Mouse (Mus musculus): ENCODE measurements at regions not wholly inside any gene's neighbourhood (a gene's known extent, or its start where the extent isn't known, plus 50 kb on each side); places are given as distances from the start of the nearest gene placed in this dataset.
"Not testable (repeated sequence)": the region's sequence is repeated elsewhere in the genome, so short reads cannot be mapped to it uniquely, and the experiment has no call there.

GRCm38 (mm10) chr1:7388627-7389026 is 2580.9 kb downstream of the Gm37988 start:
- in situ Hi-C loops (cut with MboI, MseI), result loop anchor here (25.0 kb wide), 1 partner anchor 276 kb away; no protein-coding TSS in a partner anchor

GRCm38 (mm10) chr1:7393508-7393907 is 2585.8 kb downstream of the Gm37988 start:
- in situ Hi-C loops (cut with MboI, MseI), result loop anchor here (25.0 kb wide), 1 partner anchor 281 kb away; no protein-coding TSS in a partner anchor

- in situ Hi-C loops (cut with MboI, MseI), result loop anchor here (25.0 kb wide), 1 partner anchor 282 kb away; no protein-coding TSS in a partner anchor
Observed at GRCm38 (mm10) chr1:7394161-7394560, 2586.5 kb downstream of the Gm37988 start.

DNA sequence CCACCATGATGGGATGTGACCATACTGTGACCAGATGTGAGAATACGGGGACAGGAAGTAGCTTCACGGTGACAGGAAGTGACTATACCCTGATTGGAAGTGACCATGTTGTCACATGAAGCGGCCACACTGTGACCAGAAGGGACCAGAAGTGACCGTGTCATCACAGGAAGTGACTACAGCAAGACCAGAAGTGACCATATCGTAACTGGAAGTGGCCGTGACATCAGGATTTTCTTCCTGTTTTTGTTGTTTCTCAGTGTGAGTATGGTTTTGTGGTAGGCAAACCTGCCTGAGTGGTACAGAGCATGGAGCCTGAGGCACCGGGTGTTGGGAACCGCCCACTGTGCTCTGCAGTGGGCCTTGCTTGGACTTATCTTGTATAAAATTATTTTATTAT is 2587.8 kb downstream of the Gm37988 start:
- in situ Hi-C loops (cut with MboI, MseI), result loop anchor here (25.0 kb wide), 1 partner anchor 283 kb away; no protein-coding TSS in a partner anchor

GRCm38 (mm10) chr1:7396867-7397806 is 2589.4 kb downstream of the Gm37988 start:
- in situ Hi-C loops (cut with MboI, MseI), result loop anchor here (25.0 kb wide), 1 partner anchor 285 kb away; no protein-coding TSS in a partner anchor

GRCm38 (mm10) chr1:7397807-7398446 is 2590.2 kb downstream of the Gm37988 start:
- in situ Hi-C loops (cut with MboI, MseI), result loop anchor here (25.0 kb wide), 1 partner anchor 286 kb away; no protein-coding TSS in a partner anchor

DNA sequence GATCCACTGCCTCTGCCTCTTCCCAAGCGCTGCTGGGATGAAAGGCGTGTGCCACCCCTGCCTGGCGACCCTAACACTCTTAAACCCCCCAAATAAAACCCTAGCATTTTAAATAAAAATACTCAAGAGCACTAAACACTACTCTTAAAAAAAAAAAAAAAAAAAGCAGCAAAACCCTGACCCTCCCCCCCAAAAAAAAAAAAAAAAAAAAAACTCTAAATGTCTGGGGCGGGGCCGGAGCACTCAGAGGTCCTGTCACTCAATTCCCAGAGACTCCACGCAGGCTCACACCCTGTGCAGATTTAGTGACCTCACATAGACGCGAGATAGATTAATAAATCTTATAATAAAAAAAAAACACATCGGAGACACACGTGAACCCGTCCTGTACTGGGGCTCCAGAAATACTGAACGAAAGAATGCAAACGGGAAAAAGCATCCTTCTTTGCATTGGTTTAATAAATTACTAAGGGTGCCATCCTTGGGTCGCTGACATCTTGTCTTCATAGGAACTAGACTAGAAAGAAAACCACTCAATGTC is 2591.1 kb downstream of the Gm37988 start:
- in situ Hi-C loops (cut with MboI, MseI), result loop anchor here (25.0 kb wide), 1 partner anchor 286 kb away; no protein-coding TSS in a partner anchor

GRCm38 (mm10) chr1:7405651-7406050 is 2598.0 kb downstream of the Gm37988 start:
- in situ Hi-C loops (cut with MboI, MseI), result not testable (repeated sequence)

- in situ Hi-C loops (cut with MboI, MseI), result no loop called here
Observed at GRCm38 (mm10) chr1:7414444-7414843, 2606.8 kb downstream of the Gm37988 start.

- in situ Hi-C loops (cut with MboI, MseI), result no loop called here
Observed at GRCm38 (mm10) chr1:7451660-7452155, 2644.0 kb downstream of the Gm37988 start.

DNA sequence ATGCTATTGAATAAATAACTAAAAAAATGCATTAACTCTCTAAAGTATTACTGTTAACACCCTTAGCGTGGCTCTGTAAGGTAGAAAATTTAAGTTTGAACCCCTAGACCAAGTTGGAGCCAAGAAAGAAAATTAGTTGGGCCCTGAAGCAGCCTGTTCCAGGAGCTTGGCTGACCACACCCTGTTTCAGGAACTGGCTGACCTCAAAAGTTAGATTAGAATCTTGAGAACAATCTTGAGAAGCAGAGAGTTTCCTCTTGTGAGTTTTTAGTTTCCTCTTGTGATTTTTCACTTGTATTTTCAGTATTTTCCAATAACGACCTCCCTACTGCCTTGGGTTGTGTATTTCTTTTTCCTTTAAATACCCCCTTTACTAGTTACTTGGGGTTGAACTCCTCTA is 2647.2 kb downstream of the Gm37988 start:
- in situ Hi-C loops (cut with MboI, MseI), result no loop called here

DNA sequence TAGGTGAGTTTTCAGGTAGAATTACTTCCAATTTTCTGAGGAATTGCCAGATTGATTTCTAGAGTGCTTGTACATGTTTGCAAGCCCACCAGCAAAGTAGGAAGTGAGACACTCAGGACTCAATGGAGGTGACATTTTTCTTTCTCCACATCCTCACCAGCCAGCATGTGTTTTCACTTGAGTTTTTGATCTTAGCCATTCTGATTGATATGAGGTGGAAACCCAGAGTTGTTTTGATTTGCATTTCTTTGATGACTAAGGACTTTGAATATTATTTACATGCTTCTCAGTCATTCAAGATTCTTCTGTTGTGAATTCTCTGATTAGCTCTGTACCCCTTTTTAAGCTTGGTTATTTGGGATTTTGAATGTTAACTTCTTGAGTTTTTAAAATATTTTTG is 2650.2 kb downstream of the Gm37988 start:
- in situ Hi-C loops (cut with MboI, MseI), result no loop called here

DNA sequence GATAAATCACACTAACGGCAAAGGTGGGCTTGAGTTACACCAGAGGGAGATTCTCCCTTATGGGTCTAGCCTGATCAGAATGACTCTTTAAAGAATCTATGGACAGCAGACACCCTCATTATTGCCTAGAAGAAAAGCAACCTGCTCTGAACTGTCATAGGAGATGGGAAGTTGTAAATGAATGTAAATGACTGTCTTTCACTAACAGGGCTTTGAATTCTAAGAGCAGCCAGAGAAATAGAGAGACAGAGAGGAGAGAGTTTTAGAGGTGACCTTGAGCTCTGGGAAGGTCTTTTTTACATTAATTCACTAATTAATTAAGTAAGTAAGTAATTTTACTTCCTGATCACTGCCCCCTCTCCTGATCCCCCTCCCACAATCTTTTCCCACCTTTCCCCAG is 2686.4 kb downstream of the Gm37988 start:
- in situ Hi-C loops (cut with MboI, MseI), result no loop called here

GRCm38 (mm10) chr1:7499042-7499441 is 2691.3 kb downstream of the Gm37988 start:
- in situ Hi-C loops (cut with MboI, MseI), result no loop called here

GRCm38 (mm10) chr1:7502363-7502762 is 2694.7 kb downstream of the Gm37988 start:
- in situ Hi-C loops (cut with MboI, MseI), result no loop called here

- in situ Hi-C loops (cut with MboI, MseI), result no loop called here
Observed at GRCm38 (mm10) chr1:7518791-7519190, 2711.1 kb downstream of the Gm37988 start.

DNA sequence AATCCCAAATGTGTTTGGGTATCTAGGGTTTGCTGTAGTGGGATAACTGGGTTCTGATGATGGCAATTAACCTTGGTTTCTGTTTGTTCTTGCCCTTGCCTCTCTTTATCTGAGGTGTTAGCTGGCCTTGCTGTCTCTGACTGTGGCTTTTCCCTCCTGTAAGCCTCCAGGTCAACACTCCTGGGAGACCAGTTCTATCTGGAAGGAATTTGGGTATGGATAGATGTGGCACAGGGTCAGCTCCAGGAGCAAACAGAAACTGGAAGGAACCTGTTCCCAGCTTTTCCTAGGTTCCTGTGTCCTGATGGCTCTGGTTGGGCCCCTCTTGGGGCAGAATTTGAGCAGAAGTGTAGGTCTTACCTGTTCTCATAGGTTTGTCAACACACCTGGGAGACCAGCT is 2725.8 kb downstream of the Gm37988 start:
- in situ Hi-C loops (cut with MboI, MseI), result no loop called here

DNA sequence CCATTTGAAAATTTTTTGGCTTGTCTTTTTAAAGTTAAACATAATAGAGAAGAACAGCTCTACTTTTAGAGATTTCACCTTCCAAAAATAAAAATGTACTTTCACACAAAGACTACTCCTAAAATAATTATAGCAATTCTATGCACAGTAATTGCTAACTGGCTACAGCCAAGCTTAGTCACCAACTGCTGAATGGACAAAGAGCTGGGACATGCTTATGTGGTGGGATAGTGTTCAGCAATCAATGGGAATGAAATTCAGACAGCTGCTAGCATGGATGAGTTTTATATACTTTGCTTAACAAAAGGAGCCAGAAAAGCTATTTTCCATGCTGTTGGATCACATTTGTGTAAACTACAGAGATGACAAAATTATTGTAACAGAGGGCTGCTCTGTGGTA is 2727.5 kb downstream of the Gm37988 start:
- in situ Hi-C loops (cut with MboI, MseI), result no loop called here

GRCm38 (mm10) chr1:7543492-7543891 is 2735.8 kb downstream of the Gm37988 start:
- in situ Hi-C loops (cut with MboI, MseI), result no loop called here

DNA sequence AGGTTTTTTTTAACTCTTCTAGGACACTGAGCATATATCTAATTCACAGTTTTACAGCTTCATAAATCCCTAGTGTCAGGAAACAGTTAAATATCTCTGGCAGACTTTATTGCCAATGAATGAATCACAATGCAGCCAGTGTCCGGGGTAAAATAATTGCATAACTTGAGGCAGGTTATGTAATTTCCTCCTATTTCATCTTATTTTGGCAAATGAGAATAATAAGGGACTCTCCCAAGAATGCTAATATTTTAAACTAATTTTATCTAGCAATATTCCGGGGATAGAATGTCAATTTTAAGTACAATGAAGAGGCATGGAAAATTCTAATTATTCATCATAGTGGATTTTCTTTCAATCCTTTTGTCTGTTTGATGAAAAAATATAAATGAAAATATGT is 2740.6 kb downstream of the Gm37988 start:
- in situ Hi-C loops (cut with MboI, MseI), result no loop called here

DNA sequence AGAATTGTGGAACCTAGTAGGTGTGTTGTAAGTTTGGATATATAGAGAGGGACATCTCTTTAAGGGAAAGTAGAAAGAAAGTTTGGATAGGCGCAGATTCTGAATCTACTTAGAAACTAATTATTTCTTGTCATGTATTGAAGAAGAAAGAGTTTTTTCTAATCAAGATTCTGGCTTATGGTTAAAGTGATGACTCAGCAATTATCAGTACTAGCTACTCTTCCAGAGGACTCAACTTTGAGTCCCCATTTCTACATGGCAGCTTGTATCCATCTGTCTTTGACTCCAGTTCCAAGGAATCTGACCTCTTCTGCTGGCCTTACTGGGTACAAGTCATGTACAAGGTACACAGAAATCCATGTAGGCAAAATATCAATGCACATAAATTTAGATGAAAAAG is 2767.1 kb downstream of the Gm37988 start:
- in situ Hi-C loops (cut with MboI, MseI), result no loop called here

- in situ Hi-C loops (cut with MboI, MseI), result no loop called here
Observed at GRCm38 (mm10) chr1:7586409-7586808, 2778.7 kb downstream of the Gm37988 start.
